Mouse (Mus musculus) myocyte (in vitro differentiated cells): ENCODE measurements around the gene Ptcd1.

ENCODE experiments used
- E2F4 ChIP-seq: IDR thresholded peaks from one replicate; pipeline ENCODE4 v1.6.1; 2011; ENCODE audit warnings: mild to moderate bottlenecking, control low read depth, moderate library complexity; ENCODE audit not compliant: insufficient read depth
- MAX ChIP-seq: IDR thresholded peaks from one replicate; pipeline ENCODE4 v1.6.1; 2011; ENCODE audit warnings: low read depth, mild to moderate bottlenecking, control low read depth
- POLR2A ChIP-seq: IDR thresholded peaks from one replicate; pipeline ENCODE4 v1.6.1; 2011; ENCODE audit warnings: low read depth, mild to moderate bottlenecking, control low read depth, moderate library complexity; ENCODE audit not compliant: insufficient read length
- POLR2AphosphoS2 ChIP-seq: IDR thresholded peaks from one replicate; pipeline ENCODE4 v1.6.1; 2011; ENCODE audit warnings: low read depth, control low read depth; ENCODE audit not compliant: insufficient read length
- SRF ChIP-seq: IDR thresholded peaks from one replicate; pipeline ENCODE4 v1.6.1; 2011; ENCODE audit warnings: low read depth; ENCODE audit not compliant: control insufficient read depth, insufficient read length

- TF ChIP-seq POLR2A (no peak), E2F4 (no peak), MAX (no peak), POLR2AphosphoS2 (no peak), SRF (no peak)
Observed at GRCm38 (mm10) chr5:145191962-145192361, 25.1 kb upstream of the Ptcd1 start, which contains the start of gene Atp5j2.
